Mouse (Mus musculus): ENCODE results near the gene Pde4b.

Gene Pde4b

GRCm38 (mm10) chr4:102535886-102536285 is 448.5 kb downstream of the Pde4b start:
- no peak for DNase-seq (ENCODE audit: low read depth, low spot score)

GRCm38 (mm10) chr4:102538266-102538665 is 450.9 kb downstream of the Pde4b start:
- no peak for DNase-seq (ENCODE audit: low read depth, low spot score)

GRCm38 (mm10) chr4:102538793-102539192 is 451.4 kb downstream of the Pde4b start:
- DNase-seq (ENCODE audit: low read depth, low spot score): peak; percentile 40

DNA sequence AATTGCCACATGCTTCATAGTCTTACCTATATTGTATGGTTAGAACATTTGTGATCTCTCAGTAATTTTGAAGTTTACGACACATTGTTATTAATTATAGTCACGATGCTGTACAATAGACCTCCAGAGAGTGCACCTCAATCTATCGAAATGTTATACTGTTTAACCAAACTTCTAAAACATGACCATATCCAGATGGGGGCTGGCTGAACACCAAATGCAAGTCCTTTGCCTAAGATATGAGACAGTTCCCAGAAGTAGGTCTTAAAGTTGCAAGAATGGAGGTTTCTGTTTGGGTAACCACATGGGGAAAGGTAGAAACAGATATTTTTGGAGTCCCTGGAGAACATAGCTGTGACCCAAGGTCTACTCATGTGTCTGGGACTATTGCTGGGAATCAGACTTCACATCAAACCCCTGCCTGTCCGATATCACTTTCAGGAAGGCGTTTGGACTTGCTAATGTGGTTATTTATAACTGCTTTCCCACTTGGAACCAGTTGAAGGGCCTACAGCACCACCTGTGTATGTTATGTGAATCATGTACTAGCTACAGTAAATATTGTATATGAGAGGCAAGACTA is 452.3 kb downstream of the Pde4b start:
- DNase-seq (ENCODE audit: low read depth, low spot score): no peak

GRCm38 (mm10) chr4:102542976-102543375 is 455.6 kb downstream of the Pde4b start:
- DNase-seq (ENCODE audit: low read depth, low spot score): no peak

- no peak for DNase-seq (ENCODE audit: low read depth, low spot score)
Observed at GRCm38 (mm10) chr4:102545226-102545625, 457.9 kb downstream of the Pde4b start.

DNA sequence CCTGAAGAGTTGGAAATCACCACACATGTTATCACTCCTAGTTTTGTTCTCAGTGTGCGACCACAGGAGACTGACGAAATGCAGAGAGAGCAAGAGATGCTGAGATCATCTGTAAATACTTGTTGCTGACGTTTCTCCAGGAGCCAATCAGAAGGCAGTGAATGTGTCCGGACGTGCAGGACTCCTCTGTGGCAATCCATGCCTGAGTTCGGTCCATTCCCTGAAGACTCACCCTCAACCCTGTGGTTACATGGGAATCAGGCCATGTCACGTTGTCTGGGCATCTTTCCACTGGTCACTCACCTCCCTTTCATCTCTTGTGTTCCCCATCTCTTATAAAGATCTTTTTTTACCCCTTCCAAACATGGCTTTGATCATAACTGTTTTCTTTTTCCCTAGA is 468.2 kb downstream of the Pde4b start:
- DNase-seq (ENCODE audit: low read depth, low spot score): no peak

GRCm38 (mm10) chr4:102557006-102557405 is 469.7 kb downstream of the Pde4b start:
- no peak for DNase-seq (ENCODE audit: low read depth, low spot score)

DNA sequence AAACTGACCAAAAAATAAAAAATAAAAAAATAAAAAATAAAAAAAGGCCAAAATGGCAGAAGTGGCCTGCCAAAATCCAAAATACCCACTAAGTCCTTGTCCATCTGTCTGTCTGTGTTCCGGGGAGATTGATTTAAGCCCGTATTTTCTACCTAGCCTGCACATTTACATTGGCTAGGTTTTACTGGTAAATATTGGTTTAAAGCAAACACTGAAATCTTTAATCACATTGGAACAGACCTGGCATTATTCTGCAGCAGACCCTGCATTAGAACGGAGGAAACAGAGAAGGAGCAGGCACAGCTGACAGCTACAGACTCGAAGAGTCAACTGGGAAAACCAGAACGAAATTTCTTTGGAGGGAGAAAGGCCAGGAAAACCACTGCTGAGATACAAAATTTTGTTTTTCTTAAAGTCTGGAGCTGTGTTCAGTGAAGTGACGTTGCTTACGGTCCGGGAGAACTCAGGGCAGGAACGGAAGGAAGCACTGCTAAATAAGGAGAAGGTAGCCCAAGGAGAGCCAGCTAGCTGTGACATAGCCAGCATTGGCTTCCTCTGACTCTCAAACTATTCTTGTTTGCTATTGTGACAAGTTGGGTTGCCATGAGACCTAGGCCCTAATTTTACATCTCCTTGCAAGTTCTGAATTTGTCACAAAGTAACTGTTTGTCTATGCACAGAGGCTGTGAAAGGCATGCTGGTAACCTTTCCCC is 470.3 kb downstream of the Pde4b start:
- DNase-seq (ENCODE audit: low read depth, low spot score): no peak

GRCm38 (mm10) chr4:102558328-102558727 is 471.0 kb downstream of the Pde4b start:
- DNase-seq (ENCODE audit: low read depth, low spot score): no peak

DNA sequence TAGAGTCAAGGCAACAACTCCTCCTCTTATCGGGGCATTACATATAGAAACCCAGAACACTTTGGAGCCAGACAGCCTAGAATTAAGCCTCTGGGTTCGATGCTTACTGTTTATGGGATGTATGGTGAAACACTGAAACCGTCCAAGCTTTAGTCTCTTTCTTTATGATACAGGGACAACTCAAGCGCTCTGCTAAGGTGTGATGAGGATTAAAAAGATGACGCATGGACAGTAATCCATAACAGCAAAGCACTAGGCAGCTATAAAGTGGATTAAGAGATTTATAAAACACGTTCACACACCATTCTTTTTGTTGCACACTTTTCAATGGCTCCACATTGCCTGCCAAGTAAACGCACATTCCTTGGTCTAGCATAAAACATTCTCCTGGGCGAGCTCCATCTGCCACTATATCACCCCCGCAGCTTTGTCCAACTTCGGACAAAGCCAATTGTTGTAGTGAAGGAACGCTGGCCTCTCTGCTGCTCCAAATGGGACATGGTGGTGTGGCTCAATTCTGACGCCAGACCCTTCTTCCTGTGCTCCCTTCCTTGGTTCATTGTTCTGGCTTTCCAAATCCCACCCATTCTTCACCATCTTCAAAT is 473.4 kb downstream of the Pde4b start:
- DNase-seq (ENCODE audit: low read depth, low spot score): peak; percentile 61

- no peak for DNase-seq (ENCODE audit: low read depth, low spot score)
Observed at GRCm38 (mm10) chr4:102563273-102563855, 476.0 kb downstream of the Pde4b start.

DNA sequence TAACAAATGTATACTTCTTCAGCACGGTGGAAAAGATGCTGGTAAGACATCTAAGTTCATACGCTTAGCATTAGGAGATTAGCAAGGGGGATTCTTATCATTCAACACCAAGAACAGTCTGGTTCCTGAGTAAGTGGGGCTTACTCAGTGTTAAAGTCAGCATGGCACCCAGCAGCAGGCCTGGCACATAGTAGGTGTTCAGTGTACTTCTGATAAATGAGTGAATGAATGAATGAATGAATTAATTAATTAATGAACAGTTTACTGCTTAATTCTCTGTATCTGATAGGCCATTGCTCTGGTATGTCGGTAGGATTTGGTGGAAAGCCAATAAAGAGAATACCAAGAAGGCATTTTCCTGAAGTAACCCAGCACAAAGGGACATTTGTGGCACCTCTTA is 476.9 kb downstream of the Pde4b start:
- DNase-seq (ENCODE audit: low read depth, low spot score): no peak

DNA sequence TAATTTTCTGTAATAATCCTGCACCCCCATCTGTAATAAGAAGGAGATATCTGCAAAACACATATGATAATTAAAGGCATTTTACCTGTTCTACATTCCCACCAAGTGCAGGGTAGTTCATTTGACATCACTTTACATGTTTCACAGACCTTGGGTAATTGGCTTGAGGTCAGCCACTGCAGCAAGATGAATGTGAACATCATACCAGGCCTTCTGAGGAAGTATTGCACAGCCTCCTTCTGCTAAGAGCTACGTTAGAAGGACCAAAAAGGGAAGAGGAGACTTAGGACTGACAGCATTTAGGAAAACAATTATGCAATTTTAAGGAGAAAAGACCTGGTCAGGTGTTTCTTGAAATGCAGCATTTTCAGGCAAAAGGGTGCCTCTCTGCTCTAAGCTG is 479.1 kb downstream of the Pde4b start:
- DNase-seq (ENCODE audit: low read depth, low spot score): no peak

DNA sequence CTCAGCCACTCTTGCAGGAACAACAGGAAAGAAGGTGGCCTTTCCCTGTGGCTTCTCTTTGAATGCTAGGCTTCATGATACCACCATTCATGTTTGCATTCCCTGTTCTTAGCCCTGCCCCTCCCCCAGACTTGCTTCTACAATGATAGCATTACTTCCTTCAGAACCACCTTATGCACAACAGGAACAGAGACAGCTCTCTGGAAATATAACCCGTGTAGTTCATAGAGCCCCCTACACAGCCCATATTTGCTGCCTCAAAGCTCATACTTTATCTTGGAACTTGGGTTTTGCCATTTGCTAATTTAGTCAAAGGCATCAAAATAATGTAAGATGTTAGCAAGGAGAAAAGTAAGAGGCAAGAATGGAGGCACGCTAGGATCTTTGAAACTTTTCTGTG is 479.8 kb downstream of the Pde4b start:
- DNase-seq (ENCODE audit: low read depth, low spot score): no peak

DNA sequence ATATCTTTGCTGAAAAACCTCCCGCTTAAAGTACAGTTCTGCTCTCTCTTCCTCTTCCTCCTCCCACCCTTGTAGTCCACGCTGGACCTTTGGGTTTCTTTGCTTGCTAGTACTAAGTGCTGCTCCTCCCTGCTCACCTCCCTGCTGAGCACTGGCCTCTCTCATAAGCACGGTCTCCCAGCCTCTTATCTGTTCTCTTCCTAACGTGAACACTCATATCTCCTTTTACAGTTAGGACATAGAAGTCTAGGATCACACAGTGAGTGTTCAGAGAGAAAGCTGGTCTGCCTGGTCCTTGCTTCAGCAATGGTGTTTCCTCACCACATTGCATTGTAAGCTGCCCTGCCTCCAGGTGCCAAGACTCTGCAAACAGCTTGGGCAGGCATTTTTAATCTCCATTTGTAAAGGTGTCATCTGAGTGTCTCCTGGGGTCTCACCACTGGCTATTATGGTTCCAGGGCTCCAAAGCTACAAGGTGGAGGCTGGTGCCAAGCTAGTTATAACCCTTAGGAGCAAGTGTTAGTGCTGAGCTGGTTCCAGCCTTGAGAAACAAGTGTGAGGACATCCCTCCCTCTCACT is 480.4 kb downstream of the Pde4b start:
- DNase-seq (ENCODE audit: low read depth, low spot score): no peak

GRCm38 (mm10) chr4:102568591-102568990 is 481.2 kb downstream of the Pde4b start:
- no peak for DNase-seq (ENCODE audit: low read depth, low spot score)

DNA sequence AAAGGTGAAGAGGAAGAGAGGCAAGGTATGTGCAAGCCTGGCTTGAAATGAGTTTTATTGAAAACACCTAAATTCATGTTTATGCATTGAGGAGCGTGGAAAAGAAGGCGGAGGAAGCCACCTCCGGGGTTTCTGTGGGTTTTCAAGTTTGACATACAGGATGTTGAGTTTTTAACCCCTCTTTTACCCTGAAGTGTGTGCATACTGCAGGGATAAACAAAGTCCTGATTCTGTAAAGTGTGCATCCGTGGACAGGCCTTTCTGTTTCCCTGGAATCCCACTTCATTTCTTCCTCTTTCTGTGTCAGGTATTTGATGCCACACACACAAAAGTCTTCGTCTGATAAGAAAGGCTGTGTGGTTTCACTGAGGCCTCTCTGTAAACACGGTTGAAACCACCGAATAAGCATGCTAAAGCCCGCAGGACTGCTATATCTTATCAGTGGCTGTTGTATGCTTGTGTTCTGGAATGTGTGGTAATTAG is 481.8 kb downstream of the Pde4b start:
- DNase-seq (ENCODE audit: low read depth, low spot score): no peak

- DNase-seq (ENCODE audit: low read depth, low spot score): no peak
Observed at GRCm38 (mm10) chr4:102569950-102570765, 482.8 kb downstream of the Pde4b start.

- no peak for DNase-seq (ENCODE audit: low read depth, low spot score)
Observed at GRCm38 (mm10) chr4:102570766-102571411, 483.5 kb downstream of the Pde4b start.

GRCm38 (mm10) chr4:102572031-102572430 is 484.7 kb downstream of the Pde4b start:
- DNase-seq (ENCODE audit: low read depth, low spot score): no peak

All from retina, adult 2 months (tissue).